Mouse (Mus musculus) thymus, postnatal 10 days (tissue): ENCODE results near the gene Col4a2.

ENCODE experiments used
- DNase-seq, 2 experiments: peaks; one replicate each; pipeline ENCODE4 v3.0.0; 2021; ENCODE audit warnings: low spot score in 2 of 2

Col4a2 gene

GRCm38 (mm10) chr8:11323681-11324080, 11.1 kb downstream of the Col4a2 start:
- no peak for DNase-seq

GRCm38 (mm10) chr8:11324801-11325395, 12.3 kb downstream of the Col4a2 start:
- DNase-seq = no peak

GRCm38 (mm10) chr8:11327298-11327697, 14.7 kb downstream of the Col4a2 start:
- DNase-seq = no peak

- DNase-seq = no peak
These were observed 15.3 kb downstream of the Col4a2 start for GRCm38 (mm10) chr8:11327722-11328417.

- no peak for DNase-seq
These were observed 19.0 kb downstream of the Col4a2 start for GRCm38 (mm10) chr8:11331561-11331960.

GRCm38 (mm10) chr8:11333746-11334145, 21.1 kb downstream of the Col4a2 start:
- no peak for DNase-seq

- DNase-seq = no peak
These were observed 21.9 kb downstream of the Col4a2 start for GRCm38 (mm10) chr8:11334493-11334892.

GRCm38 (mm10) chr8:11335238-11335637, 22.6 kb downstream of the Col4a2 start:
- DNase-seq = no peak

- DNase-seq = no peak
These were observed 23.7 kb downstream of the Col4a2 start for GRCm38 (mm10) chr8:11336346-11336745.

GRCm38 (mm10) chr8:11337642-11338041, 25.0 kb downstream of the Col4a2 start:
- DNase-seq = no peak

- no peak for DNase-seq
These were observed 25.9 kb downstream of the Col4a2 start for GRCm38 (mm10) chr8:11338507-11338906.

- no peak for DNase-seq
These were observed 27.9 kb downstream of the Col4a2 start for GRCm38 (mm10) chr8:11340310-11341110.

- DNase-seq = no peak
These were observed 28.5 kb downstream of the Col4a2 start for GRCm38 (mm10) chr8:11341111-11341566.

GRCm38 (mm10) chr8:11344459-11344858, 31.9 kb downstream of the Col4a2 start:
- DNase-seq = no peak

- no peak for DNase-seq
These were observed 33.6 kb downstream of the Col4a2 start for GRCm38 (mm10) chr8:11346225-11346624.

GRCm38 (mm10) chr8:11347699-11348098, 35.1 kb downstream of the Col4a2 start:
- DNase-seq = no peak

- no peak for DNase-seq
These were observed 36.0 kb downstream of the Col4a2 start for GRCm38 (mm10) chr8:11348622-11349021.

GRCm38 (mm10) chr8:11351355-11351754, 38.8 kb downstream of the Col4a2 start:
- DNase-seq = no peak

- DNase-seq = no peak
These were observed 39.9 kb downstream of the Col4a2 start for GRCm38 (mm10) chr8:11352514-11352913.

GRCm38 (mm10) chr8:11354800-11355451, 42.3 kb downstream of the Col4a2 start:
- no peak for DNase-seq

GRCm38 (mm10) chr8:11355900-11356299, 43.3 kb downstream of the Col4a2 start:
- no peak for DNase-seq

- DNase-seq = no peak
These were observed 44.2 kb downstream of the Col4a2 start for GRCm38 (mm10) chr8:11356776-11357175.
